Mouse (Mus musculus): ENCODE measurements around the gene Il33.

- TF ChIP-seq CTCF (IDR thresholded peaks at IDR 0.05; ENCODE audit: insufficient read depth, low read length) (no peak), POLR2A (IDR thresholded peaks at IDR 0.05; ENCODE audit: borderline replicate concordance, extremely low read depth, low read depth, low read length) (no peak)
These were observed 36.9 kb downstream of the Il33 start for GRCm38 (mm10) chr19:29961842-29962241.

All from lung, adult 2 months (tissue).